Mouse (Mus musculus): ENCODE data around the gene Vgll2. TPM values are rescaled to one million over a fixed set of nuclear protein-coding genes. Genes with fewer than 3 reads are reported as not detected.

Vgll2 gene
- 1.2 and 2.1 TPM in 2 replicates for polyA plus RNA-seq (2012; rRNA removed)

DNA sequence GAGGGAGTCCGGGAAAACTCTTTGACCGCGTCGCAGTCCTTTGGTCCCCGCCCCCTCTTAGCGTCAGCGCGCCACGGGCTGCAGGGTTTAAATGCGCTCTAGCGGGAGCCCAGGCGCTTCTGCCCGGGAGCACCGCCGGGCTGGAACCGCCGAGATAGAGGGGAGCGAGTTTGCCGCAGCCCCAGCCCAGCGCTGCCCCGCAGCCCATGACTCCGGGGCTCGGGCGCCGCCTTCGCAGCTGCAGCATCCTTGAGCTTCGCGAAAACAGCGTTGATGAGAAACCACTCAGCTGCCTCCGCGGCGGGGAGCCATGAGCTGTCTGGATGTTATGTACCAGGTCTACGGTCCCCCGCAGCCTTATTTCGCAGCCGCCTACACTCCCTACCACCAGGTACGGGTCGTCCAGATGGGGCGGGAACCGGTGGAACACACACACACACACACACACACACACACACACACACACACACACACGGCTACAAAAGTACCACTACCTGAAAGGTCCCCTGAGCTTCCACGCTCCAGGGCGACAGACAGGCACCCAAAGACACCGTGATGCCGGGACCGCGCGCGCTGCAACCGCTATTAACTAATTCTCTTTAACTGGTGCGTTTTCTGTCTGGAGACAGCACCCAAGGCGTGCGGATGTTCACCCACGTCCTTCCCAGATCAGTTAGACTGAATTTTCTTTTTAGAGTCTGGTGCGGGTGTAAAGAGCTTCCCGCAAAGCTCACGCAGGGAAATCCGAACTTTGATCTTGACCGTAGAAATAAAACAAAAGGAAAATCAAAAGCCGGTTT, at the start of gene Vgll2:
Vgll2 (plus strand) TSS at position 90 of the 800 bp plus-strand sequence.

Other genes starting within 250 kb of the Vgll2 start
- gene Ros1, start 172.7 kb downstream of the Vgll2 start, polyA plus RNA-seq (2012; rRNA removed): 0.01 TPM in 1 of 2 replicates, not detected in the other
- gene Dcbld1, start 211.1 kb downstream of the Vgll2 start, polyA plus RNA-seq (2012; rRNA removed): 9.6 and 9.7 TPM in 2 replicates